ENCODE assay signal across 10 mouse cellular contexts in the genomic region with DNA sequence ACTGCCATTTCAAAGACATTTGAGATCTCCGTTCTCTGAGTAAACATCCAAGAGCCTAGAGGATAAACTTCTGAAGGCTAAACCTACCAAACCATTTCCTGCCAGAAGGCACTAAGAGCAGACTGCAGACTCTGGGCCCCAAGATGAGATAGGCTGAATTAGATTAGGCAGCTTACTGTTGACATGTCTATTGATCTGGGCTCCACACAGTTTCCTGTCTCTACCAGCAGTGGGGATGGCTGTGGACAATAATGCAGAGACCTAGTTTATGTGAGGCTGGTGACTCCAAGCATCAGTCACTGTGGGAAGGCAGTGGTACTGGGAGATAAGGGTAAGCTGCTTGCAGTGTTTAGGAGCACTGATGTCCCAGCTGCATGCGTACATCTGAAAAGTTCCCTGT.
DNase-seq lines count a peak whose midpoint lies in the region; ATAC-seq lines count a peak whose summit lies in the region.
"Had no signal": no experiment of that assay in that cellular context is flagged by ENCODE, and none has a peak within 500 bp of the region (broad histone marks: within the 10 kb centered on the region; RNA-seq: fewer than 3 reads in every experiment).

No protein-coding gene starts in this region.

- intact Hi-C loops in heart, postnatal 10 days (cut with DNase I), result no loop called here

- H3K27ac ChIP-seq in heart, embryonic 11.5 days (ENCODE audit: low read depth, low read length), result no peak overlapping the region; the same call in 1 of the 2 replicates
- peak overlapping the region; percentile 5; the same call in 1 of the 2 replicates for H3K27ac ChIP-seq in liver, embryonic 16.5 days (ENCODE audit: low read length)
- no peak overlapping the region for H3K27ac ChIP-seq in stomach, embryonic 16.5 days (ENCODE audit: low read length)
- no peak overlapping the region for H3K27ac ChIP-seq in midbrain, embryonic 11.5 days (ENCODE audit: low read depth, low read length)
- H3K27ac ChIP-seq: midbrain, embryonic 12.5 days had no signal

- H3K4me1 ChIP-seq in heart, embryonic 11.5 days (ENCODE audit: control insufficient read depth, insufficient read depth, low read length), result peaks cover 19% of the 10 kb centered on the region
- H3K4me1 ChIP-seq in liver, embryonic 16.5 days (ENCODE audit: control insufficient read depth, low read depth, low read length), result peaks cover 17% of the 10 kb centered on the region
- H3K4me1 ChIP-seq in stomach, embryonic 16.5 days (ENCODE audit: control insufficient read depth, insufficient read depth, low read length), result peaks cover 4% of the 10 kb centered on the region; the same call in 1 of the 2 replicates
- H3K4me1 ChIP-seq in midbrain, embryonic 11.5 days (ENCODE audit: control insufficient read depth, insufficient read depth, low read length), result peaks cover 2% of the 10 kb centered on the region; the same call in 1 of the 2 replicates

- no peaks in the 10 kb centered on the region for H3K27me3 ChIP-seq in heart, embryonic 11.5 days (ENCODE audit: control insufficient read depth, insufficient read depth, low read length)
- H3K27me3 ChIP-seq in liver, embryonic 16.5 days (ENCODE audit: control insufficient read depth, insufficient read depth, low read depth, low read length), result no peaks in the 10 kb centered on the region
- H3K27me3 ChIP-seq in stomach, embryonic 16.5 days (ENCODE audit: control insufficient read depth, insufficient read depth, low read length), result no peaks in the 10 kb centered on the region
- no peaks in the 10 kb centered on the region for H3K27me3 ChIP-seq in midbrain, embryonic 11.5 days (ENCODE audit: control insufficient read depth, insufficient read depth, low read length)
- H3K27me3 ChIP-seq: midbrain, embryonic 12.5 days had no signal

- no peak overlapping the region for H3K4me3 ChIP-seq in heart, embryonic 11.5 days (ENCODE audit: low read depth, low read length)
- H3K4me3 ChIP-seq in liver, embryonic 16.5 days (ENCODE audit: low read depth, low read length), result no peak overlapping the region
- no peak overlapping the region for H3K4me3 ChIP-seq in stomach, embryonic 16.5 days (replicated peaks; ENCODE audit: low read length)
- H3K4me3 ChIP-seq in midbrain, embryonic 11.5 days (ENCODE audit: low read depth, low read length), result no peak overlapping the region
- H3K4me3 ChIP-seq: midbrain, embryonic 12.5 days had no signal

- DNase-seq in heart, postnatal 10 days, result no peak
- DNase-seq in embryo, embryonic 10.5 days (ENCODE audit: low spot score), result peak; percentile 30
- no peak for DNase-seq in adrenal gland, postnatal 14 days
- DNase-seq in midbrain, embryonic 11.5 days (ENCODE audit: low spot score, missing footprints), result no peak
- DNase-seq in cerebellum, adult 9-10 months, result no peak
- DNase-seq: B cell, adult 2 months had no signal

- peak; percentile 55; the same call in 1 of the 2 replicates for ATAC-seq in heart, embryonic 11.5 days (replicated peaks; ENCODE audit: insufficient number of reproducible peaks, low FRiP score, low TSS enrichment)
- ATAC-seq in liver, embryonic 16.5 days (ENCODE audit: low read depth), result peak; percentile 64
- ATAC-seq in stomach, embryonic 16.5 days (ENCODE audit: insufficient read depth, low FRiP score), result 0 out of 2 replicates have a peak, but pooled peaks have one; percentile 47
- no peak for ATAC-seq in midbrain, embryonic 11.5 days (ENCODE audit: low FRiP score)

- no peak overlapping the region for H3K4me2 ChIP-seq in heart, embryonic 11.5 days
- H3K4me2 ChIP-seq in liver, embryonic 16.5 days (ENCODE audit: low read depth, low read length), result no peak overlapping the region
- H3K4me2 ChIP-seq in stomach, embryonic 16.5 days (ENCODE audit: low read depth, low read length), result no peak overlapping the region
- H3K4me2 ChIP-seq in midbrain, embryonic 11.5 days, result no peak overlapping the region
- H3K4me2 ChIP-seq: midbrain, embryonic 12.5 days had no signal

- H3K9me3 ChIP-seq in heart, embryonic 11.5 days (replicated peaks; ENCODE audit: control insufficient read depth, low read length), result no peaks in the 10 kb centered on the region
- no peaks in the 10 kb centered on the region for H3K9me3 ChIP-seq in liver, embryonic 16.5 days (replicated peaks; ENCODE audit: control insufficient read depth, low read length)
- no peaks in the 10 kb centered on the region for H3K9me3 ChIP-seq in stomach, embryonic 16.5 days (replicated peaks; ENCODE audit: control insufficient read depth, low read length)
- no peaks in the 10 kb centered on the region for H3K9me3 ChIP-seq in midbrain, embryonic 11.5 days (ENCODE audit: control insufficient read depth, low read length)
- H3K9me3 ChIP-seq: midbrain, embryonic 12.5 days had no signal

- 33% methylated on average over 2 of the region's 2 CpGs for WGBS in heart, embryonic 11.5 days (ENCODE audit: insufficient replicate concordance)
- WGBS in liver, embryonic 16.5 days (ENCODE audit: insufficient replicate concordance), result 10% methylated on average over 2 of the region's 2 CpGs
- WGBS in stomach, embryonic 16.5 days, result 49% methylated on average over 2 of the region's 2 CpGs
- WGBS in midbrain, embryonic 11.5 days, result 79% methylated on average over 2 of the region's 2 CpGs

- H3K9ac ChIP-seq in heart, embryonic 11.5 days (ENCODE audit: low read depth, low read length), result no peak overlapping the region
- H3K9ac ChIP-seq in liver, embryonic 16.5 days (ENCODE audit: low read depth, low read length), result no peak overlapping the region; the same call in 1 of the 2 replicates
- no peak overlapping the region for H3K9ac ChIP-seq in stomach, embryonic 16.5 days (ENCODE audit: low read length)
- H3K9ac ChIP-seq in midbrain, embryonic 11.5 days (ENCODE audit: low read length), result no peak overlapping the region
- H3K9ac ChIP-seq: midbrain, embryonic 12.5 days had no signal

- no peaks in the 10 kb centered on the region for H3K36me3 ChIP-seq in heart, embryonic 11.5 days (ENCODE audit: control insufficient read depth, insufficient read depth, low read length)
- H3K36me3 ChIP-seq in liver, embryonic 16.5 days (ENCODE audit: control insufficient read depth, insufficient read depth), result no peaks in the 10 kb centered on the region
- no peaks in the 10 kb centered on the region for H3K36me3 ChIP-seq in stomach, embryonic 16.5 days (ENCODE audit: control insufficient read depth, insufficient read depth, low read length)
- H3K36me3 ChIP-seq in midbrain, embryonic 11.5 days (ENCODE audit: control insufficient read depth, insufficient read depth, low read length), result no peaks in the 10 kb centered on the region
- H3K36me3 ChIP-seq: midbrain, embryonic 12.5 days had no signal
